Mouse (Mus musculus) myocyte (in vitro differentiated cells): ENCODE data around the gene Hoxd3.

Experiments used
- CEBPB ChIP-seq: IDR thresholded peaks from 2 replicates; pipeline ENCODE4 v1.6.1; 2011; ENCODE audit warnings: mild to moderate bottlenecking, moderate library complexity; ENCODE audit not compliant: poor library complexity, insufficient read depth, severe bottlenecking
- E2F4 ChIP-seq: IDR thresholded peaks from one replicate; pipeline ENCODE4 v1.6.1; 2011; ENCODE audit warnings: mild to moderate bottlenecking, control low read depth, moderate library complexity; ENCODE audit not compliant: insufficient read depth
- MAX ChIP-seq: IDR thresholded peaks from one replicate; pipeline ENCODE4 v1.6.1; 2011; ENCODE audit warnings: low read depth, mild to moderate bottlenecking, control low read depth
- MYOD1 ChIP-seq, 3 experiments: IDR thresholded peaks; one replicate each; pipeline ENCODE4 v1.6.1; 2011; ENCODE audit warnings: control low read depth in 2 of 3, low read depth in 2 of 3, mild to moderate bottlenecking in 2 of 3, moderate library complexity in 1 of 3; ENCODE audit not compliant: insufficient read length in 2 of 3, control insufficient read depth in 1 of 3
- POLR2A ChIP-seq: IDR thresholded peaks from one replicate; pipeline ENCODE4 v1.6.1; 2011; ENCODE audit warnings: low read depth, mild to moderate bottlenecking, control low read depth, moderate library complexity; ENCODE audit not compliant: insufficient read length
- POLR2AphosphoS2 ChIP-seq: IDR thresholded peaks from one replicate; pipeline ENCODE4 v1.6.1; 2011; ENCODE audit warnings: low read depth, control low read depth; ENCODE audit not compliant: insufficient read length
- REST ChIP-seq: IDR thresholded peaks from one replicate; pipeline ENCODE4 v1.6.1; 2011; ENCODE audit warnings: mild to moderate bottlenecking, control low read depth, moderate library complexity; ENCODE audit not compliant: insufficient read depth, insufficient read length
- SRF ChIP-seq: IDR thresholded peaks from one replicate; pipeline ENCODE4 v1.6.1; 2011; ENCODE audit warnings: low read depth; ENCODE audit not compliant: control insufficient read depth, insufficient read length
- USF1 ChIP-seq: IDR thresholded peaks from one replicate; pipeline ENCODE4 v1.6.1; 2011; ENCODE audit warnings: low read depth, mild to moderate bottlenecking, control low read depth, moderate library complexity

DNA sequence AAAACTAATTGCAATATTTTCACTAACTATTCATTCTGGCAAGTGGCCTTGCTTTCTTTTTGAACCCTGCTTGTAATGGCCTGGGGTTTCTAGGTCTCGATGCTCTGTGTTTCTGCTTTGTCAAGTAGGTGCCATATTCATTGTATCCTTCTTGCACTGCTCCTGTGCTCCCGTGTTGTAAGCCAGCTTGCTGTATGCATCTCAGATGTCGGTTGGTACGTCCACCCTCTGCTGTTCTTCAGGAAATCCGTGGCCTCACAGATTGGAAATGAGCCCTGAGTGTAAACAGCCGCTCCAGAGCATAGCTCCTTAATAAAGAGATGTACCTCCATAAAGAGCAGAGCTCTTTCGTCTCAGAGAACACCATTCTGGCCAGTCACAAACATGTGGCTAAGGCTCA lies 4.1 kb upstream of the Hoxd3 start:
- TF ChIP-seq USF1 (no peak), MYOD1 (IDR thresholded peaks at IDR 0.05; ENCODE audit: control insufficient read depth in 1 of 3, insufficient read length in 2 of 3, low read depth in 2 of 3) (no peak), POLR2A (no peak), SRF (no peak), POLR2AphosphoS2 (no peak), MAX (no peak), E2F4 (no peak), REST (no peak), CEBPB (no peak)
